16 mouse cellular contexts compared by ENCODE assay signal in genomic region chrX:19168546-19168945, GRCm38 (mm10).
DNase-seq lines count a peak whose midpoint lies in the region; ATAC-seq and TF ChIP-seq lines count a peak whose summit lies in the region.
"Had no signal": no experiment of that assay in that cellular context is flagged by ENCODE, and none has a peak within 500 bp of the region (broad histone marks: within the 10 kb centered on the region; RNA-seq: fewer than 3 reads in every experiment).

No protein-coding gene starts in this region.

- no peak overlapping the region for H3K4me3 ChIP-seq in layer of hippocampus, adult 2 months
- H3K4me3 ChIP-seq: embryonic facial prominence, embryonic 12.5 days; forebrain, embryonic 15.5 days; midbrain, embryonic 10.5 days; neural tube, embryonic 13.5 days had no signal

- peak; percentile 34; the same call in 1 of the 2 replicates for ATAC-seq in megakaryocyte progenitor cell, adult 5-6 weeks (replicated peaks; ENCODE audit: poor library complexity)
- ATAC-seq in erythroid progenitor cell, adult 5-6 weeks (replicated peaks; ENCODE audit: low FRiP score, poor library complexity, severe bottlenecking) = no peak
- ATAC-seq: forebrain, embryonic 15.5 days had no signal

- DNase-seq in layer of hippocampus, adult 2 months (ENCODE audit: low spot score in 2 of 2) = no peak
- no peak for DNase-seq in layer of hippocampus, adult 11-12 months (ENCODE audit: low spot score)
- peak; percentile 71 for DNase-seq in 416B (ENCODE audit: low read depth)
- peak; percentile 29 for DNase-seq in adipocyte (ENCODE audit: low spot score)
- no peak for DNase-seq in embryo, embryonic 11 days
- DNase-seq in right cerebral cortex, postnatal 25 days = no peak
- DNase-seq: gastrocnemius, postnatal 36 days; kidney, postnatal 10 days; layer of hippocampus, postnatal 36 days; liver had no signal

- peak overlapping the region; percentile 57 for H3K27ac ChIP-seq in layer of hippocampus, adult 2 months
- H3K27ac ChIP-seq: embryonic facial prominence, embryonic 12.5 days; forebrain, embryonic 15.5 days; midbrain, embryonic 10.5 days; neural tube, embryonic 13.5 days had no signal

- TF ChIP-seq CTCF in layer of hippocampus, adult 2 months (conservative IDR thresholded peaks at IDR 0.05) = no peak

Comparison
In these comparisons a context has a peak if more than half of its experiments do, and no peak if none do; other contexts are left out.
1. DNase-seq: peak in 416B (single experiment) and adipocyte (single experiment); none in layer of hippocampus, adult 2 months (0 of 2), layer of hippocampus, adult 11-12 months (single experiment), embryo, embryonic 11 days (single experiment) and right cerebral cortex, postnatal 25 days (single experiment).